Mouse (Mus musculus) lung, postnatal 0 days (tissue): Measurements from ENCODE around the gene Tmem144.

Source experiments
- CTCF ChIP-seq: IDR thresholded peaks from 2 replicates; pipeline ENCODE4 v1.5.1; 2016; ENCODE audit warnings: antibody characterized with exemption, mild to moderate bottlenecking
- EP300 ChIP-seq: IDR thresholded peaks from 2 replicates; pipeline ENCODE4 v1.6.1; 2016; ENCODE audit warnings: antibody characterized with exemption, mild to moderate bottlenecking, control low read depth

- TF ChIP-seq CTCF, result no peak
- no peak for TF ChIP-seq EP300
Observed at GRCm38 (mm10) chr3:79843999-79844398, 8.6 kb downstream of the Tmem144 start.
